Mouse (Mus musculus): Measurements from ENCODE around the gene Tmod3. TPM values are rescaled to one million over a fixed set of nuclear protein-coding genes. Genes with fewer than 3 reads are reported as not detected.

Tmod3 gene
- total and polyA plus RNA-seq, 3 experiments, result 11.3 to 136 (median 123) TPM

DNA sequence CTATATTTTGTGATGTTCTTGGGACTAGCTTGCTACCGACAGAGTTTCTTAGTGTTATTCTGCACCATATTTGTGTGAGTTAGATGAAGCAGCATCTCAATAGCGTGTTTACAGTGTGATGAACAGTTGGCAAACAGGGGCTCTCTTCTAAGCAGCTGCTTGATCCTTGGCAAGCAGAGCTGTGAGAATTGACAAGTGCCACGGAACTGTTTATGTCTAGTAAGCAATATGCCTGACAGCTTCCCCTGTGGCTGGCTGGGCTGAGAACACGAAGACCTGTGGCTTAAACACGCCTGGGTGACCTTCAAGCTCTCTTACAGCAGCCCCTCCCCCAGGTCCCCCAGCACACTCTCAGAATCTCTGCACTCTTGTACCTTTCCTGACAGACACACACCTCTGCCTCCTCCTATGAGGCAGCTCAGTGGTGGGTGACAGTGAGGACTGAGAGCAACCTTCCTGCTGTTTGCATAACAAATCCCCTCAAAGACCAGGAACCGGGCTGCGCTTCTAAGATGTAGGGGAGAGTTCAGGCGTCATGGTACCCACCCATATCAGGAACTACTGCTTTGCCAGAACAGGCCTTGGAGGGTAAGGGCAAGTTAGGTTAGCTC, 96.3 kb downstream of the Tmod3 start:
- TF ChIP-seq GATA1 (IDR thresholded peaks at IDR 0.05; ENCODE audit: borderline replicate concordance, low read length) (no peak), GATA2 (IDR thresholded peaks at IDR 0.05; ENCODE audit: borderline replicate concordance, low read depth, low read length) (no peak), CTCF (IDR thresholded peaks at IDR 0.05; ENCODE audit: low read depth, low read length) (no peak), TAL1 (conservative IDR thresholded peaks at IDR 0.05; ENCODE audit: low read depth, low read length) (no peak), POLR2AphosphoS5 (IDR thresholded peaks at IDR 0.05; ENCODE audit: insufficient replicate concordance, low read depth, low read length) (no peak)
- no peak for ATAC-seq (ENCODE audit: extremely low read depth, insufficient number of reproducible peaks, low FRiP score, poor library complexity, severe bottlenecking)
- H3K4me1 ChIP-seq (ENCODE audit: insufficient read depth, low read depth, low read length), result no peaks in the 10 kb centered on the region
- H3K36me3 ChIP-seq (replicated peaks), result peaks cover 88% of the 10 kb centered on the region
- DNase-seq (ENCODE audit: low spot score), result no peak
- H3K4me3 ChIP-seq (ENCODE audit: low read depth, low read length), result no peak overlapping the region
- H3K9me3 ChIP-seq (replicated peaks), result no peaks in the 10 kb centered on the region
- H3K27me3 ChIP-seq (ENCODE audit: insufficient read depth, low read length), result no peaks in the 10 kb centered on the region

DNA sequence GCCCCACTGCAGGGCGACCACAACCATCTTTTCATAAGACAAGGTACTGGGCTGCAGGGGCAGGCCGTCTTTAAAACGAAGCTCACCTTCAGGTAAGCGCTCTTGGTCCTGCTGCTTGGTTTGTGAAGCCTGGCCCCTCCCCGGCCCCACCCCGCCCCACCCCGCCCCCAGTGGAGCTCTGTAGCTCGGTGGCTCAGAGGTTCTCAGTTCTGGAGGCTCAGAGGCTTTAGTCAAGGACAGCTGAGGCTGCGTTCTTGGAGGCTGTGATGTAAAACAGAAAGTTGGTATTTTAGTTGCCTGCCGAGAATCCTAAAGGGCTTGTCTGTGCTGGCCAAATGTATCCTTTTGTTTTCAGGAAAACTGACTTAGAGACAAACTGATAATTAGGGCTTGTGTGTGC, 103.8 kb downstream of the Tmod3 start:
- no peak for DNase-seq (ENCODE audit: low spot score)
- Histone ChIP-seq H3K4me3 (ENCODE audit: low read depth, low read length) (no peak overlapping the region), H3K36me3 (replicated peaks) (peaks cover 88% of the 10 kb centered on the region), H3K4me1 (ENCODE audit: insufficient read depth, low read depth, low read length) (peaks cover 3% of the 10 kb centered on the region; the same call in 1 of the 2 replicates), H3K9me3 (replicated peaks) (no peaks in the 10 kb centered on the region), H3K27me3 (ENCODE audit: insufficient read depth, low read length) (no peaks in the 10 kb centered on the region)
- ATAC-seq (ENCODE audit: extremely low read depth, insufficient number of reproducible peaks, low FRiP score, poor library complexity, severe bottlenecking), result no peak
- TF ChIP-seq GATA2 (IDR thresholded peaks at IDR 0.05; ENCODE audit: borderline replicate concordance, low read depth, low read length) (no peak), CTCF (IDR thresholded peaks at IDR 0.05; ENCODE audit: low read depth, low read length) (no peak), GATA1 (IDR thresholded peaks at IDR 0.05; ENCODE audit: borderline replicate concordance, low read length) (no peak), TAL1 (conservative IDR thresholded peaks at IDR 0.05; ENCODE audit: low read depth, low read length) (no peak), POLR2AphosphoS5 (IDR thresholded peaks at IDR 0.05; ENCODE audit: insufficient replicate concordance, low read depth, low read length) (no peak)

DNA sequence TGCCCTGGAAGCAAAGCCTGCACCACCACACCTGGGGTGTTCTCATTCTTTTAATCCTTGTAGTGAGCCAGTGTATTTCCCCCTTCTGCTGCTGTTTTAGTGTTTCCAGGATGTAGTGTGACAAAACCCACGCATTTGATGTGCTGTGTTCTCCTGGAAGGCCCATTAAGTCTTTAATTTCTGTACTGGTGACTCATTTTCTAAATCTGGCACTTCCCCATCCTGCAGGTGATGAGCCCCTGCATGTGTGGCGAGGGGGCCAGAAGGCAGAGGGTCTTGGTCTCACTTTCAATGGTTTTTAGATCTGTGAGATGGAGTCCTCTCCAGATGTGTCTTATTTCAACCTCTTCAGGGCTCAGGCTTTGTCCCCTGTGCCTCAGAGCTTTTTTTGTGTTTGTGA, 105.5 kb downstream of the Tmod3 start:
- Histone ChIP-seq H3K27me3 (ENCODE audit: insufficient read depth, low read length) (no peaks in the 10 kb centered on the region), H3K4me3 (ENCODE audit: low read depth, low read length) (no peak overlapping the region), H3K9me3 (replicated peaks) (no peaks in the 10 kb centered on the region), H3K4me1 (ENCODE audit: insufficient read depth, low read depth, low read length) (peaks cover 3% of the 10 kb centered on the region; the same call in 1 of the 2 replicates), H3K36me3 (replicated peaks) (peaks cover 92% of the 10 kb centered on the region)
- ATAC-seq (ENCODE audit: extremely low read depth, insufficient number of reproducible peaks, low FRiP score, poor library complexity, severe bottlenecking), result no peak
- no peak for DNase-seq (ENCODE audit: low spot score)
- no peak for TF ChIP-seq TAL1 (conservative IDR thresholded peaks at IDR 0.05; ENCODE audit: low read depth, low read length)
- no peak for TF ChIP-seq POLR2AphosphoS5 (IDR thresholded peaks at IDR 0.05; ENCODE audit: insufficient replicate concordance, low read depth, low read length)
- TF ChIP-seq GATA2 (IDR thresholded peaks at IDR 0.05; ENCODE audit: borderline replicate concordance, low read depth, low read length), result no peak
- TF ChIP-seq GATA1 (IDR thresholded peaks at IDR 0.05; ENCODE audit: borderline replicate concordance, low read length), result no peak
- no peak for TF ChIP-seq CTCF (IDR thresholded peaks at IDR 0.05; ENCODE audit: low read depth, low read length)

DNA sequence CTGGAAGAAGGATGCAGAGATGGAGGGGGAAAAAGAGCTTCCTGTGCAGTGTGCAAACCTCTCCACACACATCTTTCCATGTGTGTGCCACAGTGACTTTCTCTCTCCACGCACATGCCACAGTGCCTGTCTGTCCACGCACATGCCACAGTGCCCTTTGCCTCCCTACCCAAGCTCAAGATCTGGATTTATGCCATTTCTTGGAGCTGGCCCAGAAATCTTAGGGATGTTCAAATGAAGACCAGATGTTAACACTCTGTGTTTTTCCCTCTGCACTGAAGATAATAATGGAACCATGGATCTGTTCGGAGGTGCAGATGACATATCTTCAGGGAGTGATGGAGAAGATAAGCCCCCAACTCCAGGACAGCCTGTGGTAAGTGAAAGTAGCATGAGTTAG, 111.4 kb downstream of the Tmod3 start:
- peaks cover 83% of the 10 kb centered on the region for H3K36me3 ChIP-seq (replicated peaks)
- no peaks in the 10 kb centered on the region for H3K27me3 ChIP-seq (ENCODE audit: insufficient read depth, low read length)
- TF ChIP-seq POLR2AphosphoS5 (IDR thresholded peaks at IDR 0.05; ENCODE audit: insufficient replicate concordance, low read depth, low read length) (no peak), GATA1 (IDR thresholded peaks at IDR 0.05; ENCODE audit: borderline replicate concordance, low read length) (no peak), GATA2 (IDR thresholded peaks at IDR 0.05; ENCODE audit: borderline replicate concordance, low read depth, low read length) (no peak), CTCF (IDR thresholded peaks at IDR 0.05; ENCODE audit: low read depth, low read length) (no peak), TAL1 (conservative IDR thresholded peaks at IDR 0.05; ENCODE audit: low read depth, low read length) (no peak)
- peaks cover 5% of the 10 kb centered on the region; the same call in 1 of the 2 replicates for H3K4me1 ChIP-seq (ENCODE audit: insufficient read depth, low read depth, low read length)
- DNase-seq (ENCODE audit: low spot score) (no peak), ATAC-seq (ENCODE audit: extremely low read depth, insufficient number of reproducible peaks, low FRiP score, poor library complexity, severe bottlenecking) (no peak)
- no peak overlapping the region for H3K4me3 ChIP-seq (ENCODE audit: low read depth, low read length)
- H3K9me3 ChIP-seq (replicated peaks), result no peaks in the 10 kb centered on the region

Other genes with a start within 250 kb of the Tmod3 start
- not detected in 2 replicates for gene Bcl2l10, start 211.9 kb downstream of the Tmod3 start, total RNA-seq (2014; fragmentation: Nextera tagmentation)
- 0.12 and 0.33 TPM in 2 replicates for gene Bcl2l10, start 211.9 kb downstream of the Tmod3 start, total RNA-seq (2017)
- gene Bcl2l10, start 211.9 kb downstream of the Tmod3 start, polyA plus RNA-seq (2012), result not detected in 2 replicates
- gene Mapk6, start 149.7 kb downstream of the Tmod3 start, total RNA-seq (2014; fragmentation: Nextera tagmentation), result 49.2 and 57.6 TPM in 2 replicates
- 45.2 and 49.2 TPM in 2 replicates for gene Mapk6, start 149.7 kb downstream of the Tmod3 start, total RNA-seq (2017)
- 6.2 and 7.6 TPM in 2 replicates for gene Mapk6, start 149.7 kb downstream of the Tmod3 start, polyA plus RNA-seq (2012)
- gene Leo1, start 118.1 kb downstream of the Tmod3 start, total RNA-seq (2014; fragmentation: Nextera tagmentation), result 21.1 and 29.5 TPM in 2 replicates
- 38.0 and 48.3 TPM in 2 replicates for gene Leo1, start 118.1 kb downstream of the Tmod3 start, total RNA-seq (2017)
- gene Leo1, start 118.1 kb downstream of the Tmod3 start, polyA plus RNA-seq (2012), result 12.1 and 14.4 TPM in 2 replicates
- not detected in 2 replicates for gene Tmod2, start 51.7 kb upstream of the Tmod3 start, total RNA-seq (2014; fragmentation: Nextera tagmentation)
- 0.17 and 0.38 TPM in 2 replicates for gene Tmod2, start 51.7 kb upstream of the Tmod3 start, total RNA-seq (2017)
- not detected in 2 replicates for gene Tmod2, start 51.7 kb upstream of the Tmod3 start, polyA plus RNA-seq (2012)
- not detected in 2 replicates for gene Lysmd2, start 66.1 kb upstream of the Tmod3 start, total RNA-seq (2014; fragmentation: Nextera tagmentation)
- gene Lysmd2, start 66.1 kb upstream of the Tmod3 start, total RNA-seq (2017), result 0.12 and 0.22 TPM in 2 replicates
- not detected in 2 replicates for gene Lysmd2, start 66.1 kb upstream of the Tmod3 start, polyA plus RNA-seq (2012)
- 0.68 TPM in 1 of 2 replicates, not detected in the other for gene Scg3, start 124.4 kb upstream of the Tmod3 start, total RNA-seq (2014; fragmentation: Nextera tagmentation)
- gene Scg3, start 124.4 kb upstream of the Tmod3 start, total RNA-seq (2017), result 0.16 TPM in 1 of 2 replicates, not detected in the other
- gene Scg3, start 124.4 kb upstream of the Tmod3 start, polyA plus RNA-seq (2012), result not detected in 2 replicates
- gene Bmp5, start 215.7 kb upstream of the Tmod3 start, total RNA-seq (2014; fragmentation: Nextera tagmentation), result 0.24 TPM in 1 of 2 replicates, not detected in the other
- gene Bmp5, start 215.7 kb upstream of the Tmod3 start, total RNA-seq (2017), result 0.06 and 0.16 TPM in 2 replicates
- gene Bmp5, start 215.7 kb upstream of the Tmod3 start, polyA plus RNA-seq (2012), result not detected in 2 replicates

Data from G1E (cell line).